Mouse (Mus musculus): ENCODE results near the gene Olah.
"Not testable (repeated sequence)": the region's sequence is repeated elsewhere in the genome, so short reads cannot be mapped to it uniquely, and the experiment has no call there.

Olah gene

DNA sequence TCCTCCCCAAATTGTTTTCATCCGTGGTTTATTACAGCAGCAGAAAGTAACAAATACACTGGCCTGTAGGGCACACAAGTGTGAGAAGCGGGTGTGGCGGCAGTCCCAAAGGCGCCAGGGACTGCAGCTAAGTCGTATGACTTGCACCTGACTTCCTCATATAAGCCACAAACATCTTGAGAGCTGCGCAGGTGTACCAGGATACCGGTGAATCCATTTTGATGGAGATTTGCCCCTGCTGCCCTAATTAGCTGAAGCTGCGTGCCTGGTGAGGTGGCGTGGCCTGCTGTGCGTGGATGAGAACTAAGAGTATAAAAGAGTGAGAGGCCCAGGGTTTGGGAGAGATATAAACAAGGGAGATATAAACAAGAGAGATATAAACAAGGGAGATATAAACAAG, at the start of gene Olah:
Olah (minus strand) TSS at position 101 of the 400 bp plus-strand sequence.
- not testable (repeated sequence) for DNase-seq (ENCODE audit: low read depth, low spot score)

- DNase-seq (ENCODE audit: low read depth, low spot score), result no peak
Measured at GRCm38 (mm10) chr2:3445984-3446383, 49.0 kb upstream of the Olah start.

DNA sequence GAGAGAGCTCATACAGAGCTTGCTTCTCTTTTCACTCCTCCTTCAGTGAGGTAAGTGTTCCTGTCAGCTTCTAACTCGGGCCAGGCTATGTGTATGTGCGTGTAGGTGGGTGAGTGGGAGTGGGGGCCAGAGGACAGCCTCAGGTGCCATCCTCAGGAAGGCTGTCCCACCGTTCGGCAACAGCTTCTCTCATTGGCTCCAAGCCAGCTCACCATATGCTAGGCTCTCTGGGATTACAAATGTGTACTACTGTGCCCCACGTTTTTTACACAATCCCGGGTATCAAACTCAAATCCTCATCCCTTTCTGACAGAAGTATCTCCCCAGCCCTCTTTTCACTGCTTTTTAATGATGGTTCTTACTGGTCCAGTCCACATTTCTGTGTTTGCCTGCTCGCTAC, 47.2 kb upstream of the Olah start:
- DNase-seq (ENCODE audit: low read depth, low spot score), result no peak

DNA sequence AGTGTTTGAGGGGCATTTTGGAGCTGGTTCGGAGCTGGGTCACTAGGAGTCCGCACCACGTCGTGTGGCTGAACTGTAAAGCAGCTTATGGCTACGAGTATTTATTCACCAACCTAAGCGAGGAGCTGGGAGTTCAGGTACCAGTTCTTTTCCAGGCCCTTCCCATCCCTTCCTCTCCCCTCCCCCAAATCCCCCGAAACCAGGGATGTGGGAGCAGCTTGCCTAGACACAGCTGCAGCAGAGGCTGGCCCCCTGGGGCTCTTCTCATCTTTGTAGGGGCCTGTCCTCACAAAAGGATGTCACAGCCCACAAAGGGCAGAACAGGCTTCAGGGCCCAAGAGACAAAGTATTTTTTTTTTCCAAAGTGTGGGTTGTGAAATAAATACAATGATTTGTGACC, 40.9 kb upstream of the Olah start:
- no peak for DNase-seq (ENCODE audit: low read depth, low spot score)

GRCm38 (mm10) chr2:3435369-3436061, 38.5 kb upstream of the Olah start:
- no peak for DNase-seq (ENCODE audit: low read depth, low spot score)

DNA sequence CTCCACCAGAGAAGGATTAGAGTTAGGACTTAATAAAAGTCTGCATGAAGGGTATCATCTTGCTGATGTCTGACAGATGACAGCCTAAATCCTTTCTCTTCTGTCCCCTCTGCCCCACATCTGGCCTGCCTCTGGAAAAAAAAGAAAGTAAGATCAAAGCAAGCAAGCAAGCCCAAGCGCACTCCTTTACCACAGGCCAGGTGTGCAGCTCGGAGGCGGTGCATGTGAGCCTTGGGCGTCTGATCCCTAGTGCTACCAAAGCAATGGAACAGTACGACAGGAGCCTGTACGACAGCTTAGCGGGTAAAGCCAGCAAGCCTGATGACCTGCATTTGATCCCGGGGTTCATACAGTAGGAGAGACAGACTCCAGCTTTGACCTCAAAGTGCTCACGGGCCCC, 33.9 kb upstream of the Olah start:
- no peak for DNase-seq (ENCODE audit: low read depth, low spot score)

DNA sequence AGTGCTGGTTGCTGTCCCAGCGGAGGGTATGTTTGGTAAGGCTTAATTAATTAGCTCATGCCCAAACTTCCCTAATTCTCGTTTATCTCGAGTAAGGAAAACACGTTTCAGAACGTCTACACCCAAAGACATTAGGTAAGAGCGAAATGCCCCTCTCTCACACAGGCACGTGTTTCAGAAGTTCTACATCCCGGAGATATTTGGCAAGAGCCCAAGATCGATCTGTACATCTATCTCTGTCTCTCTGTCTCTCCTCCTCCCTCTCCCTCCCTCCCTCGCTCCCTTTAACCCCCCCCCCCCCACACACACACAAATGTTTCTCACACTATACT, 27.5 kb upstream of the Olah start:
- DNase-seq (ENCODE audit: low read depth, low spot score), result no peak

DNA sequence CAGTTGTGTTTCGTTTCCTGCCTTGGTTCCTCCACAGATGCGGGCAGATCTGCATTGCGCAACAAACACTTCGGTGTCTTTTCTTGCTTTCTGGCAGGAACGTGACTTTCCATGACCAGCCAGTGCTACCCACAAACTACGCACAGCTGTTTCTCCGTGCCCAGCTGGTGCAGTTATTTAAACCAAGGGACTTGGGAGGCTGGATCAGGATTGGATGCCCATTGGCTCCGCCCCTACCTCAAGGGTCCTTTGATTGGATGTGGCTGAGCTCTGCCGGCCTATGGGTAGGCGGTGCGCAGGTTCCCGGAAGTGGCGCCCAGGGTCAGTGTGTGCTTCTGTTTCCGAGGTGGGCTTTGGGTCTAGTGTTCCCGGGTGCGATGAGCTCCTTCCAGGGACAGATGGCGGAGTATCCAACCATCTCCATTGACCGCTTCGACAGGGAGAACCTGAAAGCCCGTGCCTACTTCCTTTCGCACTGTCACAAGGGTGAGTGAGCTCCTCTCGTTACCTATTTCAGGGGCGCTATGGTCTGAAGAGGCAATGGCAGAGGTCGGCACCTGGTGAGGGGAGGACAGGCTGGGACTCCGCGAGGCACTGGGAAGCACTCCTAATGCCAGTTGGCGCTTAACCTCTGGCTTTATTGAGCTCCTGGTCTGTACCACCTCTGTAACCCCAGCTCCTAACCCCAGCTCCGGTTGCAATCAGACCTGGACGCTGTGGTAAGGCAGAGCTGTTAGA, 27.0 kb upstream of the Olah start, which contains the start of gene Dclre1c:
Dclre1c (plus strand) TSS at position 291 of the 738 bp plus-strand sequence.
- peak; percentile 94 for DNase-seq (ENCODE audit: low read depth, low spot score)

DNA sequence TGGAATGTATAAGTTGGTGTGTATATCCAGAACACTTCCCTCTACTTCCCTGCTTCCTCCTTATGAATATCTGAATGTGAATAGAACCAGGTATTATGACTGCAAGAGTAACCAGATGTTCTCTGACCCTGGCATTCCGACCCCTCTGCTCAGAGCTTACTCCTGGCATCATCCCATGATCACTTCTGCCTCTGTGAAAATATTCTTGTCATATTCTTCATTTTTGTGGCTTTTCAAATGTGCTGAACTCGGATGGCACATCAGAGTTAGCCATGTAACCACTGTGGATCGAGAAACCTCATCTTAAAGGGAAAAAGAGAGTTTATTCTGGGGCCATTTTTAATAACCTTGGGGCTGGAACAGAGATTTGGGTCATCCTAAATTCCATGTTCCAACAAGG, 25.5 kb upstream of the Olah start, which contains the start of gene Meig1:
Meig1 (minus strand) TSS at position 101 of the 400 bp plus-strand sequence.
- DNase-seq (ENCODE audit: low read depth, low spot score), result no peak

GRCm38 (mm10) chr2:3420157-3420556, 23.1 kb upstream of the Olah start:
- DNase-seq (ENCODE audit: low read depth, low spot score), result peak; percentile 47

DNA sequence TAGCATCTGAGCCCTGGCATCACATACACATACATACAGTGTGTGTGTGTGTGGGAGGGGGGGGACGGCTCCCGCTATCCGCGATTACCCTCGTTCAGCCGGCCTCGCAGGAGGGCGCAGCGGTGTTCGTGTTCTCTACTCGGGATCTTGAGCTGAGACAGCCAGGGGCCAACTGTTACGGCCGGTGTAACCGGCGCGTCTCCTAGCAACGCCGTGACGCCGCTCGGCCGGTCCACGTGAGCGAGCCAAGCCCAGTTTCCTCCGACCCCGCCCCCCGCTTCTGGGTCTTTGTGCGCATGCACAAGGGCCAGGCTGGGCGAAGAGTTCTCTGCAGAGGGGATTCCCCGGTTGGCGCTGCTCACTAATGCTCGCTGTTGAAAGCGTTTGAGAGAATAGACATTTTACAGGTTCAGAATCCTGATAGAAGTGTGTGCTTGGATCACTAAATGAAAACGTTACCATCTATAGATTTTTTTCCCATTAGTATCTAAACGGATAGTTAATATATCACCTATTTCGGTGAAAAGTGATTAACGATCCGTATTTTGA, 21.9 kb upstream of the Olah start:
- peak; percentile 74 for DNase-seq (ENCODE audit: low read depth, low spot score)

- no peak for DNase-seq (ENCODE audit: low read depth, low spot score)
Measured at GRCm38 (mm10) chr2:3415676-3416075, 18.7 kb upstream of the Olah start.

DNA sequence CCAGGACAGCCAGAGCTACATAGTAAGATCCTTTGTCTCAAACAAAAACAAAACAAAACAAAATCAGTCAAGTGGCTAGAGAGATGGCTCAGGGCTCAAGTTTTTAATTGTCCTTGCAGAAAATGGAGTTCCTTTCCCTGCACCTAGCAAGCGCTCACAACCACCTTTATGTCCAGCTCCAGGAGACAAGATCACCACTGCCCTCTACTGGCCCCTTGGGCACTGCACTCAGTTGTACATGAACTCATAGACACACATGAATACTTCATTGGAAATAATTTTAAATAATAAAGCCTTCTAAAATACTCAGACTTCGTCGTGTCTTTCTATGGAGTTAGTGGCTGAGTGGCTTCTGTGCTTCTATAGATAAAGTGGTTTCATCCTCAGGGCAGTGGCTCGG, 17.2 kb upstream of the Olah start:
- no peak for DNase-seq (ENCODE audit: low read depth, low spot score)

DNA sequence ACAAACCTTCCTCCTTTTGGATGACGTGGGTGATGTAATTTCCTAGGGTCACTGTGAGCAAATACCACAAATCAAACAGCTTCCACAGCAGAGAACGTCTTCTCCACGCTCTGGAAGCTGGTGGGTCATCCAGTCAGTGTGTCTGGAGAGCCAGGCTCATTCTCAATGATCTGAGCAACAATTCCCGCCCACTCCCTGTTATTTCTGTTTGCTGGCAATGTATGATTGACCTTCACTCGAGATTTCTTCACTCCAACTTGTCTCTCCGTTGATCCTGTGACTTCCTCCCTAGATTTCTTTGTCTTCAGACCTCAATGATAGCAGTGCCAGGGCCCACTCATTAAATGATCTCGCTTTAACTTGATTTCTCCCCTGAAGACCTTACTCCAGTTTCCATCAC, 10.7 kb upstream of the Olah start:
- DNase-seq (ENCODE audit: low read depth, low spot score), result no peak

DNA sequence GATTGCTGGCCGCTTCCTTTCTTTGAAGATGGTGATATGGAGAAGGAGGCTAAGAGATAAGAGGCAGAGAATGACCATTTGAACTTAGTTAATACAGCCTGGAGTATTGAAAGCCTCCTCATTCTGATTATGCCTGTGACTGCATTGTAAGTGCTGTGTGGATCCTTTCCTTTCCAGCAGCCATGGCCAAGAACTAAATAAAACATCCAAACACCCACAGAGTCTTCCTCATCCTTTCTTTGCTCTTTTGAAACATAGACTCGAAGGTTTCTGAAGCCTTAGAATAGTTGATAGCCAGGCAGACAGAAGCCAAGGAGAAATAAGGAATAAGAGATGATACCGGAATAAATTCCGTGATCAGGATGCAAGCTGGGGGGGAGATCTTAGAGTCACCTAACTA, 9.0 kb upstream of the Olah start:
- DNase-seq (ENCODE audit: low read depth, low spot score), result no peak

DNA sequence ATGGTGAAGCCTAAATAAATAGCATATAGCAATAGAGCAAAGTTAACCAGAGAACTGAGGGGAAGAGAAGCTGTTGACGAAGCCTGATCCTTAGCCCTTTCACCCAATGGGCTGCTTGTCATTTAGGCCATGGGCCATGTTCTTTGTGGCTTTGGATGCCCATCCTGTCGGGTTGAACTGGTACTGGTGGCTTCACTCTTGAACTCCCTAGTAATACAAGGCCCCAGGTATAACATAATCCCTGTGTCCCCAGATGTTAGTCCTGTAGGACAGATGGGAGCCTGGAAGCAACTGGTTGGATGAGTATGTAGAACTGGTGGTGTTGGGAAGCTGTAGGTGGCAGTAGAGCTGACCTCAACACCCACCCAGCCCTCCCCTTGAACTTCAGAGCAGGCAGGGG, 5.1 kb downstream of the Olah start:
- no peak for DNase-seq (ENCODE audit: low read depth, low spot score)

- no peak for DNase-seq (ENCODE audit: low read depth, low spot score)
Measured at GRCm38 (mm10) chr2:3387105-3387860, 9.7 kb downstream of the Olah start.

DNA sequence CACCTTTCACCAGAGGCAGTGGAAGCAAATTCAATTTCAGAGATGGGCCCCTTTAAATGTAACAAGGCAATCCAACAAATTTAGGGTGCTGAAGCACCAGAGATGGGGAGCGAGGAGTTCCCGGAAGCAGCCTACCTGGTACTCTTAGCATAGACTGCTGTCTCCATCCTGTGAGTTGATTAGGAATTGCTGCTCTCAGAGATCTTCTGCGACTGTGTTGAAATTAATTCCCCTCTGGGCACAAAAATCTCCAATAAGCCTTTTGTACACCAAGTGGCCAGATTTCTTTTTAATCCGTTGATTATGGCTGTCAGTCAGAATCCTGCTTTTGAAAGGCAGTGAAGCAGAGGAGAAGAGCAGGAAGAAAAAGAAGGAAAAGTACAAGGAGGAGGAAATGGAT, 31.9 kb downstream of the Olah start:
- no peak for DNase-seq (ENCODE audit: low read depth, low spot score)

- DNase-seq (ENCODE audit: low read depth, low spot score), result no peak
Measured at GRCm38 (mm10) chr2:3361067-3361466, 35.9 kb downstream of the Olah start.

DNA sequence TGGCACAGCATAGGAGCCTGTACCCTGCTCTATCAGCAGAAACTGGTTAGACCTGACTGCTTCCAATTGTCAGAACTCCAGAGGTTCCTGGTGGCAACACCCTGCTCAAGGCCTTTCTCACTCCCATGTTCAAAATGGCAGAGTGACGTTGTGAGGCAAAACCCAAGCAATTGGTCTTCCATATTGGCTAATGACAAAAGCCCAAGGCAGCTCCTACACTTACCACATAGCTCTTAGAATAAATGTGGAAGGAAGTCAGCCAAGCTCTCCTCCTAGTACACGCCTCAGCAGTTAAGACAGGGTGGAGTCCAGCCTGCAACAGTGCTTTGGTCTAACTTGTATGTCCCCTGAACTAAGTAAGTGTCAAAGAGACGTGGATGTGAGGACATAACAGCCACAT, 39.1 kb downstream of the Olah start:
- no peak for DNase-seq (ENCODE audit: low read depth, low spot score)

DNA sequence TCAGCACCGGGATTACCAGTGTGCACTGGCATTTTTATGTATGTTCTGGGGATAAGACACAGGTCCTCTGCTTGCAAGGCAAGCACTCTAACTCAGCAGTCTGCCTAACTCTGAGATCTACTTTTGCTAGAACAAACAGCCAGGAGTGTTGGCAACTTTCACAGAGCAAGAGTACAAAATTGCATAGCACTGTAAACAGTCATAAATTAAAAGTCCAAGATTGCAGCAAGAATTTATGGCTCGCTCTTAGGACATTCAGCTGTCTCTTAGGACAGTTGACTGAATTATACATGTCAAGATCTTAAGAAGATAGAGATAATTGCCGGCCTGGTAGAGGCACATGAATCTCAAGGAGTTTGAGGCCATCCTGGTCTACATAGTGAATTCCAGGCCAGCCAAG, 40.7 kb downstream of the Olah start:
- no peak for DNase-seq (ENCODE audit: low read depth, low spot score)

DNA sequence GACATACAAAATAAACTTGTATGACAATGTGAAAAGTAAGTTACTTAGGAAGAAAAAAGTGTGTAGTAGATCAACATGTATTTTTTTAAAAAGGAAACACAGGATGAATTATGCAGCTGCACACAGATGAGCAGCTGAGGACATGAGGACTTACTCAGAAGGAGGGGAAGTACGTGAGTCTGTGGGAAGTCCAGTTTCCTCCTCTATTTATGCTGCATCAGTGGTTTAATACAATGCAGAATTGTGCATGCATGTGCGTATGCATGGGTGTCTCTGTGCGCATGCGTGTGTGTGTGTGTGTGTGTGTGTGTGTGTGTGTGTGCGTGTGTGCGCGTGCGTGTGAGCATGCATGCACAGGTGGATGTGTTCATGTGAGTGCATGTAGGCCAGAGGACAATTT, 41.2 kb downstream of the Olah start:
- no peak for DNase-seq (ENCODE audit: low read depth, low spot score)
